Mouse (Mus musculus) right cerebral cortex, postnatal 4 days (tissue): Measurements from ENCODE around the gene Fam71e2.
A peak's percentile ranks its signal among the peaks of the same experiment; 100 is the strongest.
"Not testable (repeated sequence)": the region's sequence is repeated elsewhere in the genome, so short reads cannot be mapped to it uniquely, and the experiment has no call there.

ENCODE experiments used
- DNase-seq: peaks from one replicate; pipeline ENCODE4 v3.0.0-alpha.2; 2022

The Fam71e2 gene

GRCm38 (mm10) chr7:4771202-4771601 is at the start of gene Fam71e2:
Gene Fam71e2, minus strand, starts transcription at chr7:4771302.
- no peak for DNase-seq

- no peak for DNase-seq
Observed at GRCm38 (mm10) chr7:4816559-4816958, 45.5 kb upstream of the Fam71e2 start.

GRCm38 (mm10) chr7:4813105-4813791 is 42.1 kb upstream of the Fam71e2 start:
- no peak for DNase-seq

- peak; percentile 99 for DNase-seq
Observed at GRCm38 (mm10) chr7:4812303-4813104, 41.4 kb upstream of the Fam71e2 start, which contains the start of gene Ube2s. Gene Ube2s, minus strand, starts transcription at chr7:4812590.

GRCm38 (mm10) chr7:4811842-4812302 is 40.8 kb upstream of the Fam71e2 start:
- DNase-seq, result peak; percentile 44

- DNase-seq, result not testable (repeated sequence)
Observed at GRCm38 (mm10) chr7:4811131-4811530, 40.0 kb upstream of the Fam71e2 start.

- DNase-seq, result no peak
Observed at GRCm38 (mm10) chr7:4806716-4807115, 35.6 kb upstream of the Fam71e2 start.

- DNase-seq, result no peak
Observed at GRCm38 (mm10) chr7:4802247-4802646, 31.1 kb upstream of the Fam71e2 start.

- DNase-seq, result no peak
Observed at GRCm38 (mm10) chr7:4795767-4796433, 24.8 kb upstream of the Fam71e2 start.

GRCm38 (mm10) chr7:4794631-4795168 is 23.6 kb upstream of the Fam71e2 start:
- DNase-seq, result no peak

- no peak for DNase-seq
Observed at GRCm38 (mm10) chr7:4793674-4794073, 22.6 kb upstream of the Fam71e2 start.

- DNase-seq, result peak; percentile 25
Observed at GRCm38 (mm10) chr7:4793248-4793647, 22.1 kb upstream of the Fam71e2 start.

GRCm38 (mm10) chr7:4792278-4793212 is 21.4 kb upstream of the Fam71e2 start, which contains the start of gene Rpl28:
Gene Rpl28, plus strand, starts transcription at chr7:4792874.
- peak; percentile 88 for DNase-seq

- no peak for DNase-seq
Observed at GRCm38 (mm10) chr7:4789436-4789935, 18.4 kb upstream of the Fam71e2 start, which contains the start of gene Tmem238. Gene Tmem238, minus strand, starts transcription at chr7:4789656.

GRCm38 (mm10) chr7:4788499-4789435 is 17.7 kb upstream of the Fam71e2 start:
- DNase-seq, result peak; percentile 60

GRCm38 (mm10) chr7:4783667-4784268 is 12.7 kb upstream of the Fam71e2 start:
- DNase-seq, result no peak

GRCm38 (mm10) chr7:4782759-4783158 is 11.7 kb upstream of the Fam71e2 start, which contains the start of the genes Il11 and Tmem190:
Gene Il11, minus strand, starts transcription at chr7:4782859.
Gene Tmem190, plus strand, starts transcription at chr7:4782937.
- no peak for DNase-seq

GRCm38 (mm10) chr7:4782130-4782529 is 11.0 kb upstream of the Fam71e2 start:
- no peak for DNase-seq

- no peak for DNase-seq
Observed at GRCm38 (mm10) chr7:4779921-4780320, 8.8 kb upstream of the Fam71e2 start.
